Mouse (Mus musculus): ENCODE measurements around the gene Eno1. TPM values are rescaled to one million over a fixed set of nuclear protein-coding genes. Genes with fewer than 3 reads are reported as not detected.

Gene Eno1
- polyA plus RNA-seq, 1 experiment, result 636 TPM

GRCm38 (mm10) chr4:150217042-150217554 is 19.4 kb upstream of the Eno1 start:
- Histone ChIP-seq H3K4me3 (ENCODE audit: insufficient read depth, low read depth, low read length) (no peak overlapping the region), H3K27ac (ENCODE audit: insufficient read depth, low read depth, low read length) (no peak overlapping the region), H3K4me1 (ENCODE audit: control insufficient read depth, insufficient read depth, low read length) (peaks cover 6% of the 10 kb centered on the region; the same call in 1 of the 2 replicates), H3K36me3 (ENCODE audit: control insufficient read depth, insufficient read depth, low read length) (no peaks in the 10 kb centered on the region), H3K27me3 (replicated peaks; ENCODE audit: control insufficient read depth, insufficient read depth, low read length) (no peaks in the 10 kb centered on the region)
- no peak for TF ChIP-seq POLR2A (IDR thresholded peaks at IDR 0.05; ENCODE audit: low read depth, low read length)
- TF ChIP-seq CTCF (conservative IDR thresholded peaks at IDR 0.05; ENCODE audit: insufficient read depth, insufficient read length, low read depth, low read length), result no peak
- DNase-seq, result no peak
- WGBS, result 78% methylated on average over 5 of the region's 5 CpGs

- TF ChIP-seq CTCF (conservative IDR thresholded peaks at IDR 0.05; ENCODE audit: insufficient read depth, insufficient read length, low read depth, low read length) (peak; percentile 23; the same call in 1 of the 2 replicates), POLR2A (IDR thresholded peaks at IDR 0.05; ENCODE audit: low read depth, low read length) (no peak)
- no peak overlapping the region for H3K27ac ChIP-seq (ENCODE audit: insufficient read depth, low read depth, low read length)
These were observed 18.6 kb upstream of the Eno1 start for GRCm38 (mm10) chr4:150217935-150218334.

DNA sequence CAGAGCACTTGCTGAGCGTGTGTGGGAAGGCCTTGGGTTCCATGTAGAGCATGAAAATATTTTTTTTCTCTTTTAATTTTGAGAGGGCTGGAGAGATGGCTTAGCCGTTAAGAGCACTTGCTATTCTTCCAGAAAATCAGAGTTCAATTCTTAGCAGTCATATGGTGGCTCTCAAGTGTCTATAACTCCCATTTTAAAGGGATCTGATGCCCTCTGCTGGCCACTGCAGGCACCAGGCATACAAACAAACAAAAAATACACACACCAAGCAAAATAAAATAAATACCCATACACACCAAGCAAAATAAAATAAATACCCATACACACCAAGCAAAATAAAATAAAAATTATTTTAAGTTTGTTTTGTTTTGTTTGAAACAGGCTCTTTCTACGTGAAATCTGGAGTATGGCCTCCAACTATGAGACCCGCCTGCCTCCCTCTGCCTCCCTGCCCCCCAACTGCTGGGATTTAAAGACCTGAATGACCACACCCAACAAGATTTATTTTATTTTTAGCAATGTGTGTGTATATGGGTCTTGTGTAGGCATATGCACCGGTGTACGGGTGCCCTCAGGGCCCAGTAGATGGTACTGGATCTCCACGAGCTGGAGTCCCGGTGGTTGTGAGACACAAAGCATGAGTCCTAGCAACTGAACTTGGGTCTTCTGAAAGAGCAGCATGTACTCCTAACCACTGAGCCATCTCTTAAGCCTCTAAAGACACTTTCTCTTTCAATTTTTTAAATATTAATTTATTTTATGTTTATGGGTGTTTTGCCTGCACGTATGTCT is 16.8 kb upstream of the Eno1 start:
- H3K27ac ChIP-seq (ENCODE audit: insufficient read depth, low read depth, low read length), result no peak overlapping the region
- peak; percentile 67 for DNase-seq
- TF ChIP-seq CTCF (conservative IDR thresholded peaks at IDR 0.05; ENCODE audit: insufficient read depth, insufficient read length, low read depth, low read length), result peak; percentile 71
- TF ChIP-seq POLR2A (IDR thresholded peaks at IDR 0.05; ENCODE audit: low read depth, low read length), result no peak
- H3K27me3 ChIP-seq (replicated peaks; ENCODE audit: control insufficient read depth, insufficient read depth, low read length), result no peaks in the 10 kb centered on the region
- H3K36me3 ChIP-seq (ENCODE audit: control insufficient read depth, insufficient read depth, low read length), result no peaks in the 10 kb centered on the region
- peaks cover 3% of the 10 kb centered on the region; the same call in 1 of the 2 replicates for H3K4me1 ChIP-seq (ENCODE audit: control insufficient read depth, insufficient read depth, low read length)
- H3K4me3 ChIP-seq (ENCODE audit: insufficient read depth, low read depth, low read length), result no peak overlapping the region
- 66% methylated on average over 9 of the region's 9 CpGs for WGBS

More at GRCm38 (mm10) chr4:150217935-150218334, 18.6 kb upstream of the Eno1 start:
- DNase-seq, result no peak
- WGBS, result 100% methylated on average over 1 of the region's 1 CpGs
- Histone ChIP-seq H3K36me3 (ENCODE audit: control insufficient read depth, insufficient read depth, low read length) (no peaks in the 10 kb centered on the region), H3K4me3 (ENCODE audit: insufficient read depth, low read depth, low read length) (no peak overlapping the region), H3K27me3 (replicated peaks; ENCODE audit: control insufficient read depth, insufficient read depth, low read length) (no peaks in the 10 kb centered on the region), H3K4me1 (ENCODE audit: control insufficient read depth, insufficient read depth, low read length) (peaks cover 3% of the 10 kb centered on the region; the same call in 1 of the 2 replicates)

DNA sequence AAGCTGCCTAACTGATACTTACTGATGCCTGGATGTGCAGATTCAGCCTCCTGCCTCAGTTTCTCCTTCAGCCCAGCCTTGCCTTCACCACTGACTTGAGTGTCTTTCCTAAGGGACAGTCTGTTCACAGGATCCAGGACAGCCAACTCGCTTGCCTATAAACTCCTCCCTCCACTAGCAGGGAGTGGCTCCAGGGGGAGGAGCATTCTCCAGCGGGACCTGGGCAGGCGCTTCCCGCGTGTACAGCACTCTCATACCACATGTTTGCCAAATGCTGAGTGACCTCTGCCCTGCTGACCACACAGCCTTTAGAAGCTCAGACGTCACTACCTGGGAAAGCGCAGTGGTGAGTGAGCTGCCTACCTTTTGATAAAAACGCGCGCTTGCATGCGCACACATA is 15.9 kb upstream of the Eno1 start:
- no peaks in the 10 kb centered on the region for H3K36me3 ChIP-seq (ENCODE audit: control insufficient read depth, insufficient read depth, low read length)
- H3K27ac ChIP-seq (ENCODE audit: insufficient read depth, low read depth, low read length), result peak overlapping the region; percentile 95
- H3K27me3 ChIP-seq (replicated peaks; ENCODE audit: control insufficient read depth, insufficient read depth, low read length), result no peaks in the 10 kb centered on the region
- TF ChIP-seq POLR2A (IDR thresholded peaks at IDR 0.05; ENCODE audit: low read depth, low read length) (no peak), CTCF (conservative IDR thresholded peaks at IDR 0.05; ENCODE audit: insufficient read depth, insufficient read length, low read depth, low read length) (no peak)
- H3K4me3 ChIP-seq (ENCODE audit: insufficient read depth, low read depth, low read length), result no peak overlapping the region
- DNase-seq, result peak; percentile 93
- H3K4me1 ChIP-seq (ENCODE audit: control insufficient read depth, insufficient read depth, low read length), result peaks cover 3% of the 10 kb centered on the region; the same call in 1 of the 2 replicates
- WGBS, result 20% methylated on average over 11 of the region's 11 CpGs

- peak; percentile 91 for DNase-seq
- no peak overlapping the region for H3K4me3 ChIP-seq (ENCODE audit: insufficient read depth, low read depth, low read length)
- peak overlapping the region; percentile 95 for H3K27ac ChIP-seq (ENCODE audit: insufficient read depth, low read depth, low read length)
- no peaks in the 10 kb centered on the region for H3K27me3 ChIP-seq (replicated peaks; ENCODE audit: control insufficient read depth, insufficient read depth, low read length)
- no peaks in the 10 kb centered on the region for H3K36me3 ChIP-seq (ENCODE audit: control insufficient read depth, insufficient read depth, low read length)
- peaks cover 3% of the 10 kb centered on the region; the same call in 1 of the 2 replicates for H3K4me1 ChIP-seq (ENCODE audit: control insufficient read depth, insufficient read depth, low read length)
- TF ChIP-seq POLR2A (IDR thresholded peaks at IDR 0.05; ENCODE audit: low read depth, low read length), result no peak
- 40% methylated on average over 10 of the region's 10 CpGs for WGBS
These were observed 15.4 kb upstream of the Eno1 start for GRCm38 (mm10) chr4:150221017-150221640.

DNA sequence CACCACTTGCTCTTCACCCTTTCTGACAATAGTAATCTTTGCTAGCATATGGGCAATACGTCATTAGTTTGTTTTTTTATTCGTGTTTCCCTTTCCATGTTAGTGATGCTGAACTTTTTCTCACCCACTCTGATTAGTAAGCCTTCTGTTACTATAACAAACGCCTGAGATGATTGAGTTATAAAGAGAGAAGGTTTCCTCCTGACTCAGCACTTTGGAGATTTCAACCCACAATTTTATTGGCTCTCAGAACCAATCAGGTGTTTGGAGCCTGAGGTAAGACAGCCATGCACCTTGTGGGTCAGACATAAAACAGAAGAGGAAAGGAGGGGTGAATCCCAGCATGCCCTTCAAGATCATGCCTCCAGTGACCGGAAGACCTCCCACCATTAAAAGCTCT is 12.7 kb upstream of the Eno1 start:
- Histone ChIP-seq H3K27me3 (replicated peaks; ENCODE audit: control insufficient read depth, insufficient read depth, low read length) (no peaks in the 10 kb centered on the region), H3K36me3 (ENCODE audit: control insufficient read depth, insufficient read depth, low read length) (no peaks in the 10 kb centered on the region), H3K4me1 (ENCODE audit: control insufficient read depth, insufficient read depth, low read length) (peaks cover 3% of the 10 kb centered on the region; the same call in 1 of the 2 replicates), H3K4me3 (ENCODE audit: insufficient read depth, low read depth, low read length) (no peak overlapping the region), H3K27ac (ENCODE audit: insufficient read depth, low read depth, low read length) (no peak overlapping the region)
- no peak for TF ChIP-seq CTCF (conservative IDR thresholded peaks at IDR 0.05; ENCODE audit: insufficient read depth, insufficient read length, low read depth, low read length)
- TF ChIP-seq POLR2A (IDR thresholded peaks at IDR 0.05; ENCODE audit: low read depth, low read length), result no peak
- no peak for DNase-seq
- WGBS, result 87% methylated on average over 4 of the region's 4 CpGs

DNA sequence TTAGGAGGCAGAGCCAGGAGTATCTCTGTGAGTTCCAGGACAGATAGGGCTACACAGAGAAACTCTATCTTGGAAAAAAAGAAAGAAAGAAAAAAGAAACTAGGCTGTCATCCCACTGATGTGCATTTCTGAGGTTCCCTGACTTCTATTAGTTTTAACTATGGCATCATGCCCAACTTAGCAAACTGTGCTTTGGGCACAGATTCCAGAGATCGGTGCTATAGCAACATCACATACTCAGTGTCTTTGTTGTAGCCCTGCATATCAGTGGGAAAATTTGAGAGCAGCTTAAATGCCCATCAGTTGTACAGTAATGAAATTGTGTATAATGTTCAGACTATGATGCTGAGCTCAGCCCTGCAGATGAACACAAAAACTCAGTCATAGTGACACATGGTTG is 10.8 kb upstream of the Eno1 start:
- no peak for DNase-seq
- Histone ChIP-seq H3K4me1 (ENCODE audit: control insufficient read depth, insufficient read depth, low read length) (peaks cover 5% of the 10 kb centered on the region; the same call in 1 of the 2 replicates), H3K27me3 (replicated peaks; ENCODE audit: control insufficient read depth, insufficient read depth, low read length) (no peaks in the 10 kb centered on the region), H3K36me3 (ENCODE audit: control insufficient read depth, insufficient read depth, low read length) (no peaks in the 10 kb centered on the region), H3K27ac (ENCODE audit: insufficient read depth, low read depth, low read length) (no peak overlapping the region), H3K4me3 (ENCODE audit: insufficient read depth, low read depth, low read length) (no peak overlapping the region)
- TF ChIP-seq CTCF (conservative IDR thresholded peaks at IDR 0.05; ENCODE audit: insufficient read depth, insufficient read length, low read depth, low read length) (no peak), POLR2A (IDR thresholded peaks at IDR 0.05; ENCODE audit: low read depth, low read length) (no peak)
- 41% methylated on average over 1 of the region's 1 CpGs for WGBS
